Mouse (Mus musculus): Measurements from ENCODE around the gene Bcar3.

Bcar3 gene

GRCm38 (mm10) chr3:122518231-122518736 is 224.3 kb downstream of the Bcar3 start:
- no peak for DNase-seq

- no peak for DNase-seq
These were observed 225.1 kb downstream of the Bcar3 start for GRCm38 (mm10) chr3:122519082-122519481.

GRCm38 (mm10) chr3:122520365-122520764 is 226.4 kb downstream of the Bcar3 start:
- no peak for DNase-seq

- DNase-seq = no peak
These were observed 226.9 kb downstream of the Bcar3 start for GRCm38 (mm10) chr3:122520875-122521274.

- DNase-seq = no peak
These were observed 227.4 kb downstream of the Bcar3 start for GRCm38 (mm10) chr3:122521294-122521693.

GRCm38 (mm10) chr3:122528477-122528876 is 234.5 kb downstream of the Bcar3 start:
- DNase-seq = no peak

- no peak for DNase-seq
These were observed 242.2 kb downstream of the Bcar3 start for GRCm38 (mm10) chr3:122535938-122536703.

GRCm38 (mm10) chr3:122538851-122539250 is 244.9 kb downstream of the Bcar3 start:
- DNase-seq = no peak

GRCm38 (mm10) chr3:122539961-122540690 is 246.2 kb downstream of the Bcar3 start:
- DNase-seq = no peak

GRCm38 (mm10) chr3:122540918-122541317 is 247.0 kb downstream of the Bcar3 start:
- DNase-seq = no peak

- no peak for DNase-seq
These were observed 251.4 kb downstream of the Bcar3 start for GRCm38 (mm10) chr3:122545346-122545745.

GRCm38 (mm10) chr3:122547469-122547868 is 253.5 kb downstream of the Bcar3 start:
- DNase-seq = no peak

- DNase-seq = no peak
These were observed 257.2 kb downstream of the Bcar3 start for GRCm38 (mm10) chr3:122551174-122551573.

- no peak for DNase-seq
These were observed 263.8 kb downstream of the Bcar3 start for GRCm38 (mm10) chr3:122557766-122558165.

GRCm38 (mm10) chr3:122565285-122565684 is 271.3 kb downstream of the Bcar3 start:
- no peak for DNase-seq

GRCm38 (mm10) chr3:122566112-122566511 is 272.2 kb downstream of the Bcar3 start:
- DNase-seq = no peak

- DNase-seq = peak; percentile 19
These were observed 272.6 kb downstream of the Bcar3 start for GRCm38 (mm10) chr3:122566549-122566948.

GRCm38 (mm10) chr3:122573426-122574286 is 279.7 kb downstream of the Bcar3 start:
- DNase-seq = peak; percentile 51

- DNase-seq = no peak
These were observed 281.0 kb downstream of the Bcar3 start for GRCm38 (mm10) chr3:122574921-122575320.

- DNase-seq = no peak
These were observed 283.4 kb downstream of the Bcar3 start for GRCm38 (mm10) chr3:122577360-122577759.
